9 mouse cellular contexts compared by ENCODE assay signal in genomic region chr11:89175511-89175910, GRCm38 (mm10).
A peak's percentile ranks its signal among the peaks of the same experiment; 100 is the strongest.
DNase-seq lines count a peak whose midpoint lies in the region; ATAC-seq lines count a peak whose summit lies in the region.
"Had no signal": no experiment of that assay in that cellular context is flagged by ENCODE, and none has a peak within 500 bp of the region (broad histone marks: within the 10 kb centered on the region; RNA-seq: fewer than 3 reads in every experiment).

No protein-coding gene starts in this region.

- H3K27ac ChIP-seq in heart, embryonic 15.5 days = no peak overlapping the region
- H3K27ac ChIP-seq in embryonic facial prominence, embryonic 10.5 days (replicated peaks) = peak overlapping the region; percentile 48; the same call in 1 of the 2 replicates

- DNase-seq in heart, postnatal 10 days = no peak
- peak; percentile 45 for DNase-seq in Muller cell, postnatal 12 days (ENCODE audit: inconsistent ontology term)
- peak; percentile 55 for DNase-seq in embryonic facial prominence, embryonic 10.5 days (ENCODE audit: low spot score)
- DNase-seq in lung, postnatal 14 days = peak; percentile 35
- no peak for DNase-seq in cerebellum, postnatal 4 days (ENCODE audit: low spot score in 2 of 2)
- DNase-seq in left cerebral cortex, postnatal 25 days (ENCODE audit: low spot score in 2 of 2) = no peak
- DNase-seq: cerebellum, adult 8-10 months had no signal

- 3% methylated on average over 9 of the region's 9 CpGs for WGBS in heart, embryonic 15.5 days
- WGBS in embryonic facial prominence, embryonic 10.5 days = 7% methylated on average over 9 of the region's 9 CpGs

- peak overlapping the region; percentile 41; the same call in 1 of the 2 replicates for H3K4me2 ChIP-seq in heart, embryonic 15.5 days

- no peak overlapping the region for H3K4me3 ChIP-seq in heart, embryonic 15.5 days
- H3K4me3 ChIP-seq in embryonic facial prominence, embryonic 10.5 days = peak overlapping the region; percentile 40

- intact Hi-C loops in heart, postnatal 10 days (cut with DNase I) = no loop called here
- intact Hi-C loops in left cerebral cortex, postnatal 25 days (cut with DNase I) = no loop called here

- H3K9me3 ChIP-seq in heart, embryonic 15.5 days (replicated peaks) = no peaks in the 10 kb centered on the region
- no peaks in the 10 kb centered on the region for H3K9me3 ChIP-seq in embryonic facial prominence, embryonic 10.5 days

- no peaks in the 10 kb centered on the region for H3K36me3 ChIP-seq in heart, embryonic 15.5 days
- no peaks in the 10 kb centered on the region for H3K36me3 ChIP-seq in embryonic facial prominence, embryonic 10.5 days (replicated peaks)

- H3K9ac ChIP-seq in heart, embryonic 15.5 days = no peak overlapping the region

- ATAC-seq in heart, embryonic 15.5 days (replicated peaks; ENCODE audit: insufficient number of reproducible peaks, insufficient read depth, low FRiP score, low read depth) = 0 out of 2 replicates have a peak, but pooled peaks have one; percentile 23
- ATAC-seq in granulocyte monocyte progenitor cell, adult 5-6 weeks (replicated peaks; ENCODE audit: poor library complexity, severe bottlenecking) = no peak

- H3K27me3 ChIP-seq in heart, embryonic 15.5 days = peaks cover 6% of the 10 kb centered on the region; the same call in 1 of the 2 replicates
- H3K27me3 ChIP-seq in embryonic facial prominence, embryonic 10.5 days (replicated peaks; ENCODE audit: low read depth, poor library complexity, severe bottlenecking) = peaks cover 10% of the 10 kb centered on the region; the same call in 1 of the 2 replicates

- peaks cover 7% of the 10 kb centered on the region for H3K4me1 ChIP-seq in heart, embryonic 15.5 days (replicated peaks)
- H3K4me1 ChIP-seq in embryonic facial prominence, embryonic 10.5 days = peaks cover 19% of the 10 kb centered on the region

Comparison
In these comparisons a context has a peak if more than half of its experiments do, and no peak if none do; other contexts are left out.
1. DNase-seq: peak in Muller cell, postnatal 12 days (single experiment), embryonic facial prominence, embryonic 10.5 days (single experiment) and lung, postnatal 14 days (single experiment); none in heart, postnatal 10 days (0 of 2), cerebellum, postnatal 4 days (0 of 2) and left cerebral cortex, postnatal 25 days (0 of 2).